Mouse (Mus musculus): ENCODE results near the gene Helz. TPM values are rescaled to one million over a fixed set of nuclear protein-coding genes. Genes with fewer than 3 reads are reported as not detected.

Gene Helz
- polyA plus RNA-seq, 1 experiment from 2014 or later = 12.1 TPM

- no peak overlapping the region for H3K4me3 ChIP-seq
- WGBS = 67% methylated on average over 4 of the region's 4 CpGs
- H3K27ac ChIP-seq (replicated peaks) = no peak overlapping the region
- 0 out of 2 replicates have a peak, but pooled peaks cover 2% of the 10 kb centered on the region for H3K27me3 ChIP-seq (replicated peaks)
- H3K4me1 ChIP-seq = no peaks in the 10 kb centered on the region
- no peak overlapping the region for H3K4me2 ChIP-seq
- H3K9me3 ChIP-seq = no peaks in the 10 kb centered on the region
- ATAC-seq (ENCODE audit: extremely low read depth, insufficient number of reproducible peaks, low FRiP score, low TSS enrichment) = no peak
- H3K36me3 ChIP-seq = no peaks in the 10 kb centered on the region
- no peak overlapping the region for H3K9ac ChIP-seq
These were observed 183.2 kb downstream of the Helz start for GRCm38 (mm10) chr11:107730940-107731339.

- Histone ChIP-seq H3K27ac (replicated peaks) (no peak overlapping the region), H3K36me3 (no peaks in the 10 kb centered on the region), H3K9me3 (no peaks in the 10 kb centered on the region), H3K27me3 (replicated peaks) (0 out of 2 replicates have a peak, but pooled peaks cover 2% of the 10 kb centered on the region), H3K4me3 (no peak overlapping the region), H3K4me1 (no peaks in the 10 kb centered on the region), H3K4me2 (no peak overlapping the region), H3K9ac (no peak overlapping the region)
- ATAC-seq (ENCODE audit: extremely low read depth, insufficient number of reproducible peaks, low FRiP score, low TSS enrichment) = no peak
- WGBS = 62% methylated on average over 5 of the region's 5 CpGs
These were observed 183.8 kb downstream of the Helz start for GRCm38 (mm10) chr11:107731498-107731897.

GRCm38 (mm10) chr11:107734133-107734532 lies 186.4 kb downstream of the Helz start:
- Histone ChIP-seq H3K4me3 (no peak overlapping the region), H3K27ac (replicated peaks) (no peak overlapping the region), H3K36me3 (no peaks in the 10 kb centered on the region), H3K9me3 (no peaks in the 10 kb centered on the region), H3K4me1 (no peaks in the 10 kb centered on the region), H3K4me2 (no peak overlapping the region), H3K9ac (no peak overlapping the region), H3K27me3 (replicated peaks) (no peaks in the 10 kb centered on the region)
- WGBS = 62% methylated on average over 7 of the region's 7 CpGs
- ATAC-seq (ENCODE audit: extremely low read depth, insufficient number of reproducible peaks, low FRiP score, low TSS enrichment) = no peak

DNA sequence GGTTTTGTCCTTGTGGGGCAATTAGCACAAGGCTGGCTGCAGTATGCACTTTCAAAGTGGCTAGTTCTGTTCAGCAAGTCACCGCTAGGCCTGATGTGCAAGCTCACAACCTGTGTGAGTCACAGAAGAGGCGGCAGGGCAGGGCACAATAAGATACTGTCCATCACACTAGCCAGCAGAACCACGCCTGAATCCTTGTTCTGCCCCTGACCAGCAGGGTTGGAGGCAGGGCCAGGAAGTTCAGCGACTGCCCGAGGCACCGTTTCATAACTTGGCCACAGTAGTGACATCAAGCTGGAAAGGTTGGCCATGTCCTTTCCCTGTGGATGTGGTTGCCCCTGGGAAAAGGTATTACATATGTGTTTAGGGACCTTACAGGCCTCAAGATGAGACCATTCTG lies 190.2 kb downstream of the Helz start:
- WGBS = 76% methylated on average over 6 of the region's 6 CpGs

GRCm38 (mm10) chr11:107738418-107739099 lies 190.8 kb downstream of the Helz start:
- Histone ChIP-seq H3K9ac (no peak overlapping the region), H3K4me2 (no peak overlapping the region), H3K9me3 (no peaks in the 10 kb centered on the region), H3K4me3 (no peak overlapping the region), H3K27me3 (replicated peaks) (no peaks in the 10 kb centered on the region), H3K27ac (replicated peaks) (no peak overlapping the region), H3K4me1 (no peaks in the 10 kb centered on the region), H3K36me3 (no peaks in the 10 kb centered on the region)
- no peak for ATAC-seq (ENCODE audit: extremely low read depth, insufficient number of reproducible peaks, low FRiP score, low TSS enrichment)
- whole genome bisulfite sequencing = 74% methylated on average over 20 of the region's 20 CpGs

More for the DNA sequence above, 190.2 kb downstream of the Helz start:
- Histone ChIP-seq H3K4me1 (no peaks in the 10 kb centered on the region), H3K27ac (replicated peaks) (no peak overlapping the region), H3K27me3 (replicated peaks) (no peaks in the 10 kb centered on the region), H3K4me2 (no peak overlapping the region), H3K9me3 (no peaks in the 10 kb centered on the region), H3K36me3 (no peaks in the 10 kb centered on the region), H3K9ac (no peak overlapping the region), H3K4me3 (no peak overlapping the region)
- ATAC-seq (ENCODE audit: extremely low read depth, insufficient number of reproducible peaks, low FRiP score, low TSS enrichment) = no peak

- Histone ChIP-seq H3K9me3 (no peaks in the 10 kb centered on the region), H3K4me2 (no peak overlapping the region), H3K36me3 (no peaks in the 10 kb centered on the region), H3K4me1 (no peaks in the 10 kb centered on the region), H3K9ac (no peak overlapping the region), H3K4me3 (no peak overlapping the region), H3K27ac (replicated peaks) (no peak overlapping the region), H3K27me3 (replicated peaks) (no peaks in the 10 kb centered on the region)
- WGBS = 60% methylated on average over 3 of the region's 3 CpGs
- no peak for ATAC-seq (ENCODE audit: extremely low read depth, insufficient number of reproducible peaks, low FRiP score, low TSS enrichment)
These were observed 195.4 kb downstream of the Helz start for GRCm38 (mm10) chr11:107743100-107743499.

Small RNA genes within 50 kb of the gene (microRNA-seq; reads per million reads assigned to microRNA genes)
- gene Mir6932 = not detected

Other genes starting within 250 kb of the Helz start
- gene Pitpnc1, start 77.2 kb upstream of the Helz start, polyA plus RNA-seq (2015; fragmentation: Nextera tagmentation; extraction: Ambion mirVana) = 9.3 and 9.9 TPM in 2 replicates
- 130 and 144 TPM in 2 replicates for gene Psmd12, start 68.4 kb upstream of the Helz start, polyA plus RNA-seq (2015; fragmentation: Nextera tagmentation; extraction: Ambion mirVana)
- 0.15 and 0.27 TPM in 2 replicates for gene Cacng1, start 168.6 kb downstream of the Helz start, polyA plus RNA-seq (2015; fragmentation: Nextera tagmentation; extraction: Ambion mirVana)
- 0.52 and 0.60 TPM in 2 replicates for gene Cacng4, start 246.6 kb downstream of the Helz start, polyA plus RNA-seq (2015; fragmentation: Nextera tagmentation; extraction: Ambion mirVana)

Measured in heart, embryonic 13.5 days (tissue).